Mouse (Mus musculus): ENCODE data around the gene Fkrp.

GRCm38 (mm10) chr7:16782555-16783125 lies 33.9 kb downstream of the Fkrp start:
- peak; percentile 6; the same call in 1 of the 2 replicates for TF ChIP-seq CTCF (IDR thresholded peaks at IDR 0.05; ENCODE audit: control insufficient read depth, insufficient read depth, low read length)
- no peak for TF ChIP-seq POLR2A (IDR thresholded peaks at IDR 0.05; ENCODE audit: borderline replicate concordance, control insufficient read depth, low read depth, low read length)
